Mouse (Mus musculus) layer of hippocampus, adult 11-12 months (tissue): ENCODE results near the gene Tada3.

Experiments
- DNase-seq: peaks from one replicate; pipeline ENCODE4 v3.0.0; 2022; ENCODE audit warnings: low spot score

The Tada3 gene

GRCm38 (mm10) chr6:113386025-113386424 lies 8.3 kb upstream of the Tada3 start:
- no peak for DNase-seq

DNA sequence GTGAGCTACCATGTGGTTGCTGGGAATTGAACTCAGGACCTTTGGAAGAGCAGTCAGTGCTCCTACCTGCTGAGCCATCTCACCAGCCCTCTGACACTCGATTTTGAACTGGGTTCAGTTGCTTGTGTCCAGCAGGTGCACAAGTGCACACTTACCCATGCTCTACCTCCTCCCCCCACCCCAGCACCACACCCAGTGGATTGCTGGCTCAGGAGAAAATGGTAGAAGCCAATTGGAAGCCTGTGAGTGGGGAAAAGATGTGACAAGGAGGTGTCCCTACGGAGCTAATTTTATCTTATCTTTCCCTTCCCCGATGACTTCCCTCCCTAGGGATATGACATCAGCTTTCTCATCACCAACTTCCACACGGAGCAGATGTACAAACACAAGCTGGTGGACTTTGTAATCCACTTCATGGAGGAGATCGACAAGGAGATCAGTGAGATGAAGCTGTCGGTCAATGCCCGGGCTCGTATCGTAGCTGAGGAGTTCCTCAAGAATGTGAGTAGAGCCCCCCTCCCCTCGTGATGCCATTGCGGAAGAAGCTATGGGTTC lies 7.6 kb upstream of the Tada3 start:
- no peak for DNase-seq

- DNase-seq, result peak; percentile 42
These were observed 6.8 kb upstream of the Tada3 start for GRCm38 (mm10) chr6:113384351-113384927.

- DNase-seq, result no peak
These were observed 2.8 kb upstream of the Tada3 start for GRCm38 (mm10) chr6:113380480-113380879.

DNA sequence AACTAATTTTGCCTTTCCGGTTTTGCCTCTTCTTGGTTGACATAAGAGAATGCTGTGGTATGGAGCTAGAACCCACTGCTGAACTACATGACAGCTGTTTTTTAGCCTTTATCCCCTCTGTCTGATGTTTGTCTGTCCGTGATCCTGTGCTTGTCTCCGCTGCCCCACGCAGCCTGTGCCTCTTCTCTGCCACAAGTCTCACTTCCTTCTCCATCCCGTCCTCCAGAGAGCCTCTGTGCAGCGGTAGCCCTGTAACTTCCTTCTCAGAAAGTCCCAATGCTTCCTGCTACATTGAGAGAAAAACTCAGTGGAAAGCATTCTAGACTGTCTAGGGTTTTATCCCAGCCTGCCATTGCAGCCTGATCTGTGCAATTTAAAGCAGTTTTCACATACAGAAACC lies 1.6 kb upstream of the Tada3 start:
- no peak for DNase-seq

DNA sequence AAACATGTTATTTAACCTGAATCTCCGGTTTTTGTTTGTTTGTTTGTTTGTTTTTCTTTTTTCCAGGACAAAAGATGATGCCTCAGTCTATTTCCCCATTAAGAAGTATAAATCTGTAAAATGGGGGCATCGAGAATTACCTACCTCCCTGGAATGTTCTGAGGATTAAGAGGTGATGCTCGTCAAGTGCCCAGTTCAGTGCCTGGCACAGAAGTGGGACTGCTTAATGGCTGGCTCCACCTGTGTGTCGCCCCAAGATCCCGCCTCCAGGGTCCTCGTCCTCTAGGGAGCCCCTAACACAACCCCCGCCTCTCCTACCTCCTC lies 549 bp downstream of the Tada3 start:
- no peak for DNase-seq

DNA sequence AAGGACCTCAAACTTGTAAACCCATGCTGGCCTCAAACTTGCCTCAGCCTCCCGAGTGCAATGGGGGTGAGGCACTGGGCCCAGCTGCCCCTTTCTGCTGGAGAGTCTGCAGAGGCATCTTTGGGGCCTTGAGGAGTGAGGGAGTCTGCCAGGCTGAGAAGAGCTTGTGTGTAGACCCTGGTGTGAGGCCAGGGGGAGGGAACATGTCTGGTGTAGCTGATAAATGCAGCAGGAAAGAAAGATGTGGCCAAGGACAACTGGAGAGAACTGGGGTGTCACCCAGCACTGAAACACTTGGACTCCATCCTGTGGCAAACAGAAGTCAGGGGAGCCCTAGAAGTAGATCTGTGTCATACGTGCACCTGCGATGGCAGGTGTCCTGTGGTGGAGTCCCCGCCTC lies 4.2 kb downstream of the Tada3 start:
- no peak for DNase-seq

DNA sequence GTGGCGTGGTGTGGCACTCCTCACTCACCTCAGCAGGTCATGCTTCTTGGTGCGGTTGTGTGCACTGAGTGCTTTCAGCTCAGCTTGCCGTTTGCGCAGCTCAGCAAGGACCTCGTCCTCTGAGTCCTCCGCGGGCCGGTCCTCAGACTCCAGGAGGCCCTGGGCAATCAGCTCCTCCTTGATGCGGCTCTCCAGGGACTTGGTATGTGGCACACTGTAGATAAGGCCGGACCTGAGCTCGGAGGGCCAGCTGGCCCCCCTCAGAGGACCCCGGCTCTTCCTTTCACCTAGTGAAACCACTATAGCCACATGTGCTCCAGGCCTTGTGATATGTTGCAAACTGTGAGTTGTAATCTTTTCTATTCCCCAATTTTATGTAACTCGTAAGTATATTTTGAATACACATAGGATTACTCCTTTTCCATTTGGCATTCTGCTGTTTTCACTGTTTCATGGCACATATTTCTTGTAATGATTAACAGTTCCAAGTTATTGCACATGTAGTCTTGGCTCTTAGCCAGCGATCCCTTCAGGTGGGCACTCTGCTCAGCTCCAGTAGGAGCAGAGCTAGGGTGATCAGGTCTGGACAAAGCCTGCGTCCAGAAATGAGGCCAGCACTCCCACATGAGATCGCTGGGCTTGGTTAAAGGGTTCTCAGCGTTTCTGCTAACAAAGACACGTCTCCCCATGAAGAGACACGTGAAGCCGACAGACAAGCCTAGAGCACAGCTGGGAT lies 7.3 kb downstream of the Tada3 start:
- DNase-seq, result no peak

- no peak for DNase-seq
These were observed 9.1 kb downstream of the Tada3 start for GRCm38 (mm10) chr6:113368577-113368976.

DNA sequence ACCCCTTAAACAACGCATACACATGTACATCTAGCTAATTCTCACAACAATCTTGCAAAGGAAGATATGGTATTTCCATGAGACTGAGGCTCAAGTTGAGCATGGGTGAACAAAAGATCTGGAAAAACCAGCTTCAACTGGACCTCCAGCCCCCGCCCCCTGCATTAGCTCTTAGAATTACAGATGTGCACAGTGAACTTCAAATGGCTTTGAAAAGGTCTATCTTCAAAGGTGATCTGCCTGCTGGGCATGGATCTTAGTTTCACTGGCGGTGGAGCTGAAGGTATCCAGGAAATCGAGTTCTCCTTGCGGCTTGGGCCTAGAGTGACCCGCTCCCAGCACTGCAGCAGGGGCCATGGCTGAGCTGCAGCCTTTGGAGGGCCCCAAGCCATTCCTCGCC lies 9.6 kb downstream of the Tada3 start:
- no peak for DNase-seq

DNA sequence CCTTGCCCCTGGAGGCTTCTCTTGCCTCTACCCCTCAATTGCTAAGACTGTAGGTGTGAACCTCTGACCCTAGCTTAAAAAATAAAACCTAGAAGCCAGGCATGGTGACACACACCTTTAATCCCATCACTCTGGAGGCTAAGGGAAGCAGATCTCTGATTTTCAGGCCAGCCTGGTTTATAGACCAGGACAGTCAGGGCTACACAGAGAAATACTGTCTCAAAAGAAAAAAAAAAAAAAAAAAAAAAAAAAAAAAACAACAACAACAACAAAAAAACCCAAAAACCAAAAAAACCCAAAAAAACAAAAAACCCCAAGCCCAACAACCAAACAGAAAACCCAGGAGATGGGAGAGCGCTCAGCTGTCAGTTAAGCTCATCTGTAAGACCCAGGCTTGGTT lies 10.1 kb downstream of the Tada3 start:
- no peak for DNase-seq

DNA sequence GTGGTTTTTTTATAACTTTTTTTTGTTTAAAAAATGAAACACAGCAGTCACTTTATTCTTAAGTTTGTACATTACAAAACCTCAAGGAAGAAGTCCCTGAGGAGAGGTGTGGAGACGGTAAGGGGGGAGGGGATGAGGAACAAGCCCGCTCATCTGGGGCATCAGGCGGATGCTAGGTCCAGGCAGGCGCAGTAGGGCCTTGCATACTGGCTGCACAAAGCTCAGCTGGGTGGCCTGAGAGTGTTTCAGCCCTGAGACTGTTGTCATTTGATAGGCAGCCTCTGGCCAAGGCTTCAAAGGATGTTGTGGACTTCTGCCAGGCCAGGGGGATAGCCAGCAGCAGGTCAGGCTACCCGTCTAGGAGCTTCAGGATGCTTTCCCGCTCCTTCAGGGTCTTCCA lies 11.0 kb downstream of the Tada3 start:
- no peak for DNase-seq

- DNase-seq, result no peak
These were observed 13.1 kb downstream of the Tada3 start for GRCm38 (mm10) chr6:113364518-113365135.

GRCm38 (mm10) chr6:113362241-113362640 lies 15.4 kb downstream of the Tada3 start:
- no peak for DNase-seq

DNA sequence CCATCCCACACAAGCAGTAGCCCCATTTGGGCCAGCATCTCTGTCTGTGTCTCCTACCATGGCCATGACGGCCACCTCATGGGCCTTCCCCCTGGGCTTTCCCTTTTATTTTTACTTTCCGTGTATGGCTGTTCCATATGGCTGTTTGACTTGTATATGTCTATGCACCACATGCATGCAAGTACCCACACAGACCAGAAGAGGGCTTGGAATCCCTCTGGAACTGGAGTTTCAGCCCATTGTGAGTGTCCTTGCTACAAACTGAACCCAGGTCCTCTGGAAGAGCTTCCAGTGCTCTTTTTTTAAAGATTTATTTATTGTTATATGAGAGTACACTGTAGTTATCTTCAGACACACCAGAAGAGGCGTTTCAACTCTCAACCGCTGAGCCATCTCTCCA lies 16.2 kb downstream of the Tada3 start:
- no peak for DNase-seq

DNA sequence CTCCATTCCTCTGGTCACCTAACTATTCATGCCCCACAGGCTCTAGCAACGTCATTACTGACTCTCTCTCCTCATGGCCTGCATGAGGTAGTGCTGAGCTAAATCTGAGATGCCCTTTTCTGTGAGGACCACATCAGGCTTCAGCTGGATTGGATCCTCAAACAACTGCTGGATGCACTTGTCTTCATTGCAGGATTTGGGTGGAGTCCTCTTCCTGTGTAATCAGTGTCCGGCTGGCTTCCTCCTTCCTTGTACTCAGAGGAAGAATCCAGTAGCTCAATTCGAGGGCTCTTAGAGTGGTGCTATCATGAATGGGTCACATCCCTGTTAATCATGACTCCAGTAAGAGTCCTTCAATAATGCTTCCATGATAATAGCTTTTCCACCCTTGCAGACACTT lies 24.0 kb downstream of the Tada3 start:
- DNase-seq, result no peak

GRCm38 (mm10) chr6:113352820-113353219 lies 24.9 kb downstream of the Tada3 start:
- DNase-seq, result no peak

- no peak for DNase-seq
These were observed 26.0 kb downstream of the Tada3 start for GRCm38 (mm10) chr6:113351653-113352052.

GRCm38 (mm10) chr6:113351161-113351560 lies 26.5 kb downstream of the Tada3 start:
- no peak for DNase-seq

- DNase-seq, result no peak
These were observed 27.1 kb downstream of the Tada3 start for GRCm38 (mm10) chr6:113350538-113350937.

DNA sequence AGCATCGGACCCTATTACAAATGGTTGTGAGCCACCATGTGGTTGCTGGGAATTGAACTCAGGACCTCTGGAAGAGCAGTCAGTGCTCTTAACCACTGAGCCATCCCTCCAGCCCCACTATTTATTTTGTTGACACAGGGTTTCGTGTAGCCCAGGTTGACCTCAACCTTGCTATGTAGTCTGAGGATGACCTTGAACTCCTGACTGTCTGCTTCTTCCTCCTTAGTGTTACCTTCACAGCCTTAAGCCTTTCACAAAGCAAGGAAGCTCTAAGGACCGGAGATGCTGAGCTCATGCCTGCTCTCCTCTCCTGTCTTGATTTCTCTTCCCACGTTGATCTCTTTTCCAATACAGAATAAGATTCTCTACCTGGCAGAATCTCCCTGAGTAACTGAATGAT lies 30.8 kb downstream of the Tada3 start:
- no peak for DNase-seq

DNA sequence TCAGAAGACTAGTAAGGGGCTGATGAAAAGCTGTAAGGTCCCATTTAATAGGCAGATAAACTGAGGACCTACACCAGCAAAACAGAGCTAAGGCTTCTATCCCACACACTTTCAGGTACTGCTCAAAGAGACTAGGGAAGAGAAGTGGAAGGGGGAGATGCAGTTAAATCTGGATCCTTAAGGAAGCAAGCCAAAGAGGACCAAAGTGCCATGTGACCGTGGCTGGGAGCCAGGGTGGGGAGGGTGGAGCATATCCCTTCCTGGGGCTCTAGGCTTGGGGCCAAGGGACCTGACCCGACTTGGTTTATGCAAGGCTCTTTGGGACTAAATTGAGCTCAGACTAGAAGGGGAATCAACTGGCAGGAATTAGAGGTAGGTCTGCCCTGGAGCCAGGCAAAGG lies 33.4 kb downstream of the Tada3 start:
- no peak for DNase-seq
